Mouse (Mus musculus) kidney, adult 18-20 months (tissue): ENCODE data around the gene Tns2.
A peak's percentile ranks its signal among the peaks of the same experiment; 100 is the strongest.

Experiments
- DNase-seq: peaks from one replicate; pipeline ENCODE4 v3.0.0; 2021

The Tns2 gene

DNA sequence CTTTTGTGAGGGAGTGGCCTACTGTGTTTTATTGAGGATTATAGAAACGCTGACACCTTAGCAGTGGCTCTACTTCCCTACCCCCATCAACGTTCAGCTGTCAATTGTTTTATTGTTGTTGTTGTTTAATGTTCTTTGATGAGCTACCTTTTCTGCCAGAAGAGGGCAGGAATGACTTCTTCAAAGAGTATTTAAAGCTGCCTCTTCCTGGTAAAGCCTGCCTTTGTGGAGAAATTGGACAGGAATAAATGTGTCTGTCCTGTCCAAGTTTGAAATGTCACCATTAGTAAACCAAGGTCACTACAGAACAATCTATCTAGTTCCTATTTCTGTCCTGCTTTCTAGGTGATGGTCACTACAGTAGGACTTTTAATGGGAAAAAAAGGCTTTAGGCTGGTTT is 6.1 kb upstream of the Tns2 start:
- no peak for DNase-seq

DNA sequence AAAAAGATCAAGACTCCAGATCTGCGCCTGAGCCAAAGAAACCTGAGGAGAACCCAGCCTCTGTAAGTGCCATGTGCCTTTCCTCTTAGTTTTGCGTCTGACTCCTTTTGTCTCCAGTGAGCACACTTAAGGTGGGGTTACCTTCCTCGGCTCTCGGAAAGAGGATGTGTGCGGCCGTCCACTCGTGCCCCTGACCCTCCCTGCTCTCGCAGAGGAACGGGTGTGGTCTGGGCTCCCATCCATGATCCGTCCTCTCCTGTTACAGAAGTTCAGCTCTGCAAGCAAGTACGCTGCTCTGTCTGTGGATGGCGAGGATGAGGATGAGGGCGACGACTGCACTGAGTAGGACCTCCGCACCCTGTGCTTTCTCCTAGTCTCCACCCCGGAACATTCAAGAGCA is 5.2 kb upstream of the Tns2 start:
- no peak for DNase-seq

GRCm38 (mm10) chr15:102097147-102097915 is 2.9 kb upstream of the Tns2 start:
- peak; percentile 20 for DNase-seq

- no peak for DNase-seq
Observed at GRCm38 (mm10) chr15:102097991-102098555, 2.1 kb upstream of the Tns2 start.

- peak; percentile 5 for DNase-seq
Observed at GRCm38 (mm10) chr15:102099260-102099659, 953 bp upstream of the Tns2 start.

GRCm38 (mm10) chr15:102099771-102100160 is 447 bp upstream of the Tns2 start:
- no peak for DNase-seq

DNA sequence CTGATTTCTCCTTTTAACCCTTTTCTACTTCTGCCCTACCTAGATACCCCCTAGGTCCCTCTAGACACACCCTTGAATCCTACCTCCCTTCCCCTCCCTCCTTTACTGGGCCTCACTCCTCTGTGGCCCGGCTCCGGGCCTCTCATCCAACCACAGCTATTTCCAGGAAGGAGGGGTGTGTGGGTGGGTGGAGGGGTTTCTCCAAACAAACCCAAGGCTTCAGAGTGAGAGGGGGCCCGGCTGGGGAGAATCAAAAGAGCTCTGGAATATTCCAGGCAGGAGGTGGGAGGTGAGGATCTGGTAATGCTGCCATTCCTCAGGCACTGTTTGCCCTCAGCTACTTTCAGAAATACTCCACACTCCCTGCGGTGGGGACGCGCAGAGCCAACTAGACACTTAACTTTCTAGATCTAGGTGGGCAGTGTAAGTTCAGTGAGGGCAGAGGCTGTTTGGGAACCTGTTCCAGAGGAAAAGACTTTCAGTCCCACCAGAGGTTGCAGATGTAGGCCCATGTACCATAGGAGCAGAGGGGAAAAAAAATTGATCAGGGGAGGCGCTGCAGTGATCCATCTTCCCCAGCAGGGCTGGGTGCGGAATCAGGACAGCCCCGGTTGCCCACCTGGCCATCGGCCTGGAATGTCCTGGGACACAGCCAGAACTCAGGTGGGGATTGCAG is 921 bp downstream of the Tns2 start:
- no peak for DNase-seq

DNA sequence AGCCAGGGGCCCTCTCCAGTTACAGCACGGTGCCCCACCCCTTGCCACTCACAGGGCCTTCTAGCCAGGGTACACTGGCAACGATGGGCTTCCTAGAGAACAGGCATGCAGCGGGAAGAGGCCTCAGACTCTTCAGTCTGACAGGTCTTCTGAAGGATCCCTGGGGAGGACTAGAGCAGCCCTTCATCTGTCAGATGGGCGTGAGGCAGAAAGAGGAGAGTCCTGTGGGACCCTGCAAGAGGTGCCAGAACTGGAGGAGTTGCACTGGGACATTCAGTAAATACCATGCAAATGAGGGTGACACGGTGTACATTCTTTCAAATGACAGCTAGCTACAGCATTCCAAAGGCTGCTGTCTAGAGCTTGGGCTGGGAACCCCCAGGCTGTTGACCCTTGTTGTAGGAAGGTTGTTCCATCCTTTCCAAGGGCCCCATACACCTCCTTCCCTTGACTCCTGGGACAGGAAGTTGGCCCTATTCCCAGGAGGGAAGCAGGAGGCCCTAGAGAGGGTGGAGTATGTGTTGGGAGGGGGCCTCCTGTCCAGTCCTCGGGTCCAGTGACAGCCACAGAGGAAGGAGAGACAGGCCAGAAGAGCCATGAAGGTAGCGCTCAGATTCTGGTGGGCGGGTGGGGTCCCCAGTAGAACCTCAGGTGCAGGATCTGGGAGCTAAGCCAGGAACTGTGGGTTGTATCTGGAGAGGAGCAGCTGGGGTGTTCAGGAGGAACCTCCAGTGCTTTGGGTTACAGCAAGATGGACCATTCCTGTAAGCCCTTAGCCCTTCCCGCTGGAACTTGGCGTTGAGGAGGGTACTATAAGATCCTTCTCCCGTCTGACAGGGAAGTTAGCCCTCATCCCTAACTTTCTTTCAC is 1.7 kb downstream of the Tns2 start:
- DNase-seq: peak; percentile 82

GRCm38 (mm10) chr15:102102548-102103121 is 2.4 kb downstream of the Tns2 start:
- peak; percentile 82 for DNase-seq

DNA sequence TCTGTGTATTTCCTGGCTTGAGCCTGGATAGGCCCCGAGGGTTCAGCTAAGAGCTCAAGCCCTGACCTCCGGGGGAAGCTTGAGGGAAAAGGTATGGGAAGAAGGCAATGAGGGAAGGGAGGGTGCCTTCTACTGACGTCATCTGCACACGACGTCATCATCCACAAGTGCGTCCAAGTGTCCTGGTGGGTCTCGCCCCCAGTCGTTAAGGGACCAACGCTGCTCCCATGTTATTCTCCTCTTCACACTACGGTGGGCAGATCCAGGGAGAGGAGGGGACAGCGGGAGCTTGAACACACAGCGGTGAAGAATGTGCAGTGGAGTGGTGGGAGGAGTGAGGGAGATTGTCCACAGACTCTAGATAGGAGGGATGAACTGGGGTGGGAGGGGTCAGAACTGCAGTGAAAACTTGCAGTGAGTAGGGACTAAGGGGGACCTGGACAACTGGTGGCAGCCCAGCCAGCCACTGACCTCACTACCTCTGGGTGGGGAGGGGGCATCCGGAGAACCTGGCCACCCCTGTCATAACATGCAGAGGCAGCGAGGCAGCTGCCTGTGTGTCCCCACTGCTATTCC is 3.2 kb downstream of the Tns2 start:
- DNase-seq: no peak

DNA sequence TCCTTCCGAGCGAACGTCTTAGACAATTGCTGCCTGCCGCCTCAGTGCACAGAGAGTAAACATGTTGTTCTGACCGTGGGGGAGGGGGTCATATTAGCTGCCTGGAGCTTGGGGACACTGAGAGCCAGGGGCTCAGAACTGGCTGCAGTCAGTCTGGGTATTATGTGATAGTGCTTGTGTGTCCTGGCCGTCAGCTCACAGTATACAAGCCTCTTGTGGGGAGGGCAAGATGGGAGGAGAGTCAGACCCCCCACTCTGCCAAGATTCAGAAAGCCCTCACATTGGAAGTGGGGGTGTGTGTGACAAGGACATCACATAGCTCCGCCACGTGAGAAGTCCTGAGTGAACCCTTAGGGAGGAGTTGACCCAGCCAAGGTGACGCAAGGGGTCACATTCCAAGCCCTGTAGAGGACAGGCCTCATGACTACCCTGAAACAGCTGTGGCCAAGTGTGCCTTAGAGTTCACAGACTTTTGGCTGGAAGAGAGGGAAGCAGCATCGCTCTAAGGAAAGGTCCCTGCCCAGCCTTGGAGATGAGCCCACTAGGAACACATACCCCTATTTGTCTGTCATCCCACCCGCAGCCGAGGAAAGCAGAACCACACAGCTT is 3.8 kb downstream of the Tns2 start:
- DNase-seq: peak; percentile 94

DNA sequence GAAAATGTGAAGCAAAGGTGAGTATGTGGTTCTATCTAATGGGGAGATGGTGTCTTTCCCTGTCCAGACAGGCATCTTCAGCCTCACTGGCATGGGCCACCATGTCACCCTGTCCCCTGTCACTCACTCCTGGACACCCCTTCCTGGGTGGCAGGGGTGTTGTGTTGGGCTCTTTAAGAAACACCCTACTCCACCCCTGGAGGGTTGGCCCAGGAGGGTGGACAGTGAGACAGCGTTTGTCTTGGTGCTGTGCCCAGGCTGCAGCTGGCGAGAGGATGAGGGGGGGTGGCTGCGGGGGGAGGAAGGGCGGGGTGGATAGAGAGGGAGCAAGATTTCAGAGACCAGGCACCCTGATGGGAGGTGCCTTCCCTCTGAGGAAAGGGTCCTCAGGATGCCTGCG is 5.1 kb downstream of the Tns2 start:
- DNase-seq: peak; percentile 84

DNA sequence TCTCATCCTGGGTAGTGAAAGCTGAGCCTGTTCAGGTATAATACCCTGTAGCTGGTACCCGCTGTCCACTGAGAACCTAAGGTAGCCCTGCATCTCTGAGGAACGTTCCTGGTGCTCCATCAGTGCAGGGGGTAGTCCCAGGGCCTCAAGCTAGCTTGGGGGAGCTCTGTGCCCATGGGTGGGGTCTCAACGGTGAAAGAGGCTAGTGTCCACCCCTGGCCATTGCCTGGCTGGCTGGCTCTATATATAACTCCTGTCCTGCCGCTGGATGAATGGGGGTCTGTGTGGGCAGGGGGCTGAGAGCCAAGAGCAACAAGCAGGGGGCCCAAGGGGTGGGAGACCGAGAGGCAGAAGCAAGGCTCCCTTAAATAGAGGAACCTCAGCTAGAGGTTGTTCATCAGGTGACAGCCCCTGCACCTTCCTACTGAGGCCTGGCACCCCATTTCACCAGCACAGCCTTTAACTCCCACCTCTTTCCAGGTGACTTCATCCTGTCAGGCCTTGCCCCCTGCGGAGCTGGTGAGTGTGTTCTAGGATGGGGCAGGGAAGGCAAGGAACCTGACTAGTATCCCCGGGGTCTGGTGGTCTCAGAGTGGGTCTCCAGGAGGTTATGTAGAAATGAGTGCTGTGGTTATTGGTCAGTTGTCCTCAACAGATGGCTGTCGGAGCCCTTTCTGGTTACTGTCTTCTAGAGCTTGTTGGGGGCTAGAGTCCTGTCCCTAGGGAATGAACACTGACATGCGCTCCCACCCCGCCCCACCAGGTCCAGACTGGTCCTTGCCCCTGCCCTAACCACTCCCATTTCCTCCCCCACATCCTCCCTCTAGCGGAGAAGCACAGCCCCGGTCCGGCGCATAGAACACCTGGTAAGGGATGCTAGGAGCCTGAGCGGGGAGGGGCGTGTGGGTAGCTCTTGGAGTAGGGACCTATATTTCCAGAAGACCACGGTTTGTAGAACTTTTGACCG is 5.8 kb downstream of the Tns2 start:
- DNase-seq: peak; percentile 39

DNA sequence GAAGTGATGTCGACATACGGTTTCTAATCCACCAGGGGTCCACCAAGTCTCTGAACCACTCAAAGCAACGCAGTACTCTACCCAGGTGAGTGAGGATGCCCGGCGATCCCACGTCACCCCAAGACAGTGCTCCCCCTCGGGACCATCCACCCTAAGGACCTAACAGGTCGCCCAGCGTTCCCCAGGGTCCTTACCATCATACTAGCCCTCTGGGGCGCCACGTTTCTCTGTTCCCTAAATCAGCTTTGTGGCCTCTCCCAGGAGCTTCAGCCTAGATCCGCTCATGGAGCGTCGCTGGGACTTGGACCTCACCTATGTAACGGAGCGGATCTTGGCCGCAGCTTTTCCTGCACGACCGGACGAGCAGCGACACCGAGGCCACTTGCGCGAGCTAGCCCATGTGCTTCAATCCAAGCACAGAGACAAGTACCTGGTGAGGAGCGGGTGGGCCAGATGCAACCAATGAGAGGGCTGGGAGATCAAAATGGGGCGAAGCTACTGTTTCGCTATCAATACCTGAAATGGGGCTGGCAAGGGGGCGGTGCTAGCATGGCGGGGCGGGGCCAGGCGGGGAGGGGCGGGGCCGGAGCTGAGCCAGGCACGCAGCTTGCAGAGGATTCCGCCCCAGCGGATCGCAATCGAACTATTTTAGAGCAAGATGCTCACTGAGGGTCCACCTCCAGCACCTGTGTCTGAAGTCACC is 6.7 kb downstream of the Tns2 start:
- peak; percentile 41 for DNase-seq

DNA sequence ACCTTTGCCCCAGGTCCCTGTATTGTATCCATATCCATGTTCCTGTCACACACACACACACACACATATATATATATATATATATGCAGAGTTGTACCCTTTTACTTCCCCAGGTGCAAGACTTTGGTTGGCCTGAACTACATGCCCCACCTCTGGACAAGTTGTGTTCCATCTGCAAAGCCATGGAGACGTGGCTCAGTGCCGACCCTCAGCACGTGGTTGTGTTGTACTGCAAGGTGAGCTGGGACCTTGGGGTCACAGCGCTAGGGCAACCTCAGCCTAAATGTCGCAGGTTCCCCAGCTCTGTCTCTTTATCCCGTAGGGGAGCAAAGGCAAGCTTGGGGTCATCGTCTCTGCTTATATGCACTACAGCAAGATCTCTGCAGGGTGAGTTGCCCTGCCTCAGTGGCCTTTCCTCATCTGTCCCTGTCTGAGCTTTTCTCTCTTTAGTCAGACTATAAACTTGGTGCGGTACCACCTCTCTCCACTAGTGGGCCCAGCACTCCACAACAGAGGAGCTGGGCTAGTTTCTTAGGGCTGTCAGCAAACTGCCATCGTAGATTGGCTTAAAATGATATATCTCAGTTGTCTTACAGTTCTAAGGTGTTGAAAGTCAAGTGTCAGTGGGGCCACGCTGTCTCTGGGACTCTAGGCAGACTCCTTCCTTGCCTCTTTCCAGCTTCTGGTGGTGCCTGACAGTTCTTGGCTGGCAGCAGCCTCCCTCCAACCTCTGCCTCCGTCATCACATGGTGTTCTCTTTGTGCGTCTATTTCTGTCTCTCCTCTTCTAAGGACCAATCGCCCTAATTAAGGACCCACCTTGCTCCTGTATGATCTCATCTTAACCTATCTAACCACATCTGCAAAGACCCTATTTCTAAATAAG is 7.7 kb downstream of the Tns2 start:
- DNase-seq: peak; percentile 76

DNA sequence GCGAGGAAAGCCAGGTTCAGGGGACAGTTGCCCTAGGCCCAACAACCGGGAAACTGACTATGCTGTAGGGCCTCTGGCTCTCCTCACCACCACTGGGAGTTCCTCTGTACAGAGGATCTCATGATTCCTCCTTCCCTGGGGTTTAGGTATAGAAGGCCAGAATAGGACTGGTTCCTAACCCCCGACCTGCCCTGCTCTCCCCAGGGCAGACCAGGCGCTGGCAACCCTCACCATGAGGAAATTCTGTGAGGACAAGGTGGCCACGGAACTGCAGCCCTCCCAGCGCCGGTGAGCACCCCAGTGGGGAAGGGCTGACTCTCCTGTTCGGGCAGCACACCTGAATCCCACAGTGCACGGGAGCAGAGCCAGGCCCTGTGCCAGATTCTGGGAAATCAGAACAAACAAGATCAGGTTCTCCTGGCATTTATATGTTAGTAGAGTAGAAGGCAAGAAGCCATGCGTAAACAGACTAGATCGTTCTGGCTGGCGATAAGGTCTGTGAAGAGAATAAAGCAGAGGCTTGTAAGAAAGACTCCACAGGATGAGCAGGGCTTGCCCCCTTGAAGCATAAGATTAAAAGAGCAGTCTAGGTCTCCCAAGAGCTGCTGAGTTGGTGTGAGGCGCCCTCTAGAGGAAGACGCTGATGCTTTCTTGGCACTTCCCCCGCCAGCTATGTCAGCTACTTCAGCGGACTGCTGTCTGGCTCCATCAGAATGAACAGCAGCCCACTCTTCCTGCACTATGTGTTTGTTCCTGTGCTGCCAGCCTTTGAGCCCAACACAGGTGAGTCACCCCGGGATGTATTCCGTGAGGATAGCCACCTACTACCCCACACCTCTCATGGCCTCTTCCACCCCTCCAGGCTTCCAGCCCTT is 8.7 kb downstream of the Tns2 start:
- DNase-seq: peak; percentile 82

- DNase-seq: no peak
Observed at GRCm38 (mm10) chr15:102110271-102110670, 10.1 kb downstream of the Tns2 start.
